Mouse (Mus musculus): ENCODE results near the gene Pidd1. TPM values are rescaled to one million over a fixed set of nuclear protein-coding genes. Genes with fewer than 3 reads are reported as not detected.

Pidd1 gene
- polyA plus RNA-seq, 1 experiment from 2014 or later, result 11.5 TPM

DNA sequence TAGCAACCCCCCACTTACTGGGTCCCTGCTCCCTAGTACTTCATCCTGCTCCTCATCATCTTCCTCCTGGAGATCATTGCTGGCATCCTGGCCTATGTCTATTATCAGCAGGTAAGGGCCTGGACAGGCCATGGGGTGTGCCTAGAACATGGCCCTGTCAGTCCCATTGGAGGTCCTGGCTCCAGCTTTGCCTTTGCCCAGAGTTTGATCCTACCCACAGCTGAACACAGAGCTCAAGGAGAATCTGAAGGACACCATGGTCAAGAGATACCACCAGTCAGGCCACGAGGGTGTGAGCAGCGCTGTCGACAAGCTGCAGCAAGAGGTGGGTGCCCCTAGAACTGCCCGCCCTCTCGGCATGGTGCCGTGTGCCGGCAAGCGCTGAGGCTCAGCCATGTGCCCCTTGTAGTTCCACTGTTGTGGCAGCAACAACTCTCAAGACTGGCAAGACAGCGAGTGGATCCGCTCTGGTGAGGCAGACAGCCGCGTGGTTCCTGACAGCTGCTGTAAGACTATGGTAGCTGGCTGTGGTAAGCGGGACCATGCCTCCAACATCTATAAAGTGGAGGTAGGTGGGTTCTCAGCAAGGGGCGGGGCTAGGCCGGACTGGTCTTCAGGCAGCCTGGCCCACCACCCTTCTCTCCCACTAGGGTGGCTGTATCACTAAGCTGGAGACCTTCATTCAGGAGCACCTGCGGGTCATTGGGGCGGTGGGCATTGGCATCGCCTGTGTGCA is 26.2 kb upstream of the Pidd1 start:
- Histone ChIP-seq H3K27me3 (replicated peaks; ENCODE audit: control insufficient read depth, insufficient read depth, low read length) (peaks cover 9% of the 10 kb centered on the region), H3K27ac (ENCODE audit: low read depth) (no peak overlapping the region), H3K4me3 (ENCODE audit: low read depth, low read length) (no peak overlapping the region), H3K36me3 (ENCODE audit: control insufficient read depth, insufficient read depth, low read length) (peaks cover 32% of the 10 kb centered on the region), H3K9ac (ENCODE audit: low read length) (no peak overlapping the region), H3K4me2 (ENCODE audit: low read length) (no peak overlapping the region), H3K9me3 (ENCODE audit: control insufficient read depth, low read length) (no peaks in the 10 kb centered on the region), H3K4me1 (replicated peaks; ENCODE audit: control insufficient read depth, insufficient read depth, low read length) (peaks cover 35% of the 10 kb centered on the region)
- ATAC-seq (replicated peaks; ENCODE audit: low FRiP score, low TSS enrichment, low read depth) (no peak), DNase-seq (ENCODE audit: low spot score) (no peak)
- 88% methylated on average over 18 of the region's 18 CpGs for WGBS

DNA sequence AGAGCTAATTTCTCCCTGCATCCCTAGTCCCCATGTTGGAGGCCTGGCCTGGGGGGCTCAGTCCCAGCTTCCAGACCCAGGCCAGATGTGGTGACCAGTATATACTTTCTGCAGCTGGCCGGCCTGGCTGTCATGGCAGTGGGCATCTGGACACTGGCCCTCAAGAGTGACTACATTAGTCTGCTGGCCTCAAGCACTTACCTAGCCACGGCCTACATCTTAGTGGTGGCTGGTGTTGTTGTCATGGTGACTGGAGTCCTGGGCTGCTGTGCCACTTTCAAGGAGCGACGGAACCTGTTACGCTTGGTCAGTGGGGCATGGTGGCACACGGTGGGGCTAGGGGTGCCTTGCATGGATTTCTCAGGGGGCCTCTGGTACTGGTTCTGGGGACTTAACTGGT is 25.5 kb upstream of the Pidd1 start:
- peaks cover 14% of the 10 kb centered on the region for H3K27me3 ChIP-seq (replicated peaks; ENCODE audit: control insufficient read depth, insufficient read depth, low read length)
- peak overlapping the region; percentile 80 for H3K27ac ChIP-seq (ENCODE audit: low read depth)
- 87% methylated on average over 6 of the region's 6 CpGs for WGBS
- DNase-seq (ENCODE audit: low spot score) (no peak), ATAC-seq (replicated peaks; ENCODE audit: low FRiP score, low TSS enrichment, low read depth) (no peak)
- H3K4me3 ChIP-seq (ENCODE audit: low read depth, low read length), result no peak overlapping the region
- H3K36me3 ChIP-seq (ENCODE audit: control insufficient read depth, insufficient read depth, low read length), result peaks cover 32% of the 10 kb centered on the region
- H3K4me2 ChIP-seq (ENCODE audit: low read length), result peak overlapping the region; percentile 91
- peak overlapping the region; percentile 29 for H3K9ac ChIP-seq (ENCODE audit: low read length)
- H3K9me3 ChIP-seq (ENCODE audit: control insufficient read depth, low read length), result no peaks in the 10 kb centered on the region
- H3K4me1 ChIP-seq (replicated peaks; ENCODE audit: control insufficient read depth, insufficient read depth, low read length), result peaks cover 41% of the 10 kb centered on the region

DNA sequence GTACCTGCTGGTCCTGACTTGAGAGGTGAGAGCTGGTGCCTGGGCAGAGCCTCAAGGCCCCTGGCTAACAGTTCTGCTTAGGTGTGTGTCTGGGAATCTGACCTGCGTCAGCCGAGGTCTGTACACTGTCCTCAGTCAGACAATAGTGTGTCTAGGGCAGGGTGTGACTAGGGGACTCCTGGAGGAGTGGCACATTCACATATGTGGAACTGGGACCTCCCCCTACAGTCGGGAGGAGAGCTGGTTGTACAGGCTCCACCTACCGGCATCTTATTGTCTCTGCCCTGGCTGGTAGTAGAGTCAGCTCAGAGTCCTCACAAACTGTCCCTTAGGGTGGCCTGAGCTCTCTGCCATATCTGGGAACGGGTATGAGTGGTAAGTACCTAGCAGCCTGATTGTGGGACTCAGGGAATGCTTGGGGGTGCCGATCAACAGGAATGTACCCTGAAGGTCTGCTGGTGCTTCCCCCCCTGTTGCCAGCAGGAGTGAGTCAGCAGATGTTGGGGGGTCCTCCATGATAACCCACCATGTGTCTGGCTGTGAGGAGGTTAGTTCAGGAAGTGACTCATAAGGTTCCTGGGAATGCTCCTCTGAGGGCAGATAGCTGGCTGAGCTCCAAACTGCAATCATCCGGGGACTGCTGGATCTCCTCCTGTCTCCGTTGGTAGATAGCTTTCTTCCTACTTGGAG is 24.8 kb upstream of the Pidd1 start:
- peaks cover 32% of the 10 kb centered on the region for H3K36me3 ChIP-seq (ENCODE audit: control insufficient read depth, insufficient read depth, low read length)
- peak overlapping the region; percentile 80 for H3K27ac ChIP-seq (ENCODE audit: low read depth)
- peak overlapping the region; percentile 75 for H3K4me3 ChIP-seq (ENCODE audit: low read depth, low read length)
- 10% methylated on average over 8 of the region's 8 CpGs for WGBS
- DNase-seq (ENCODE audit: low spot score) (peak; percentile 74), ATAC-seq (replicated peaks; ENCODE audit: low FRiP score, low TSS enrichment, low read depth) (peak; percentile 68)
- H3K4me2 ChIP-seq (ENCODE audit: low read length), result peak overlapping the region; percentile 91
- H3K27me3 ChIP-seq (replicated peaks; ENCODE audit: control insufficient read depth, insufficient read depth, low read length), result peaks cover 21% of the 10 kb centered on the region
- no peaks in the 10 kb centered on the region for H3K9me3 ChIP-seq (ENCODE audit: control insufficient read depth, low read length)
- H3K4me1 ChIP-seq (replicated peaks; ENCODE audit: control insufficient read depth, insufficient read depth, low read length), result peaks cover 34% of the 10 kb centered on the region
- H3K9ac ChIP-seq (ENCODE audit: low read length), result peak overlapping the region; percentile 80

DNA sequence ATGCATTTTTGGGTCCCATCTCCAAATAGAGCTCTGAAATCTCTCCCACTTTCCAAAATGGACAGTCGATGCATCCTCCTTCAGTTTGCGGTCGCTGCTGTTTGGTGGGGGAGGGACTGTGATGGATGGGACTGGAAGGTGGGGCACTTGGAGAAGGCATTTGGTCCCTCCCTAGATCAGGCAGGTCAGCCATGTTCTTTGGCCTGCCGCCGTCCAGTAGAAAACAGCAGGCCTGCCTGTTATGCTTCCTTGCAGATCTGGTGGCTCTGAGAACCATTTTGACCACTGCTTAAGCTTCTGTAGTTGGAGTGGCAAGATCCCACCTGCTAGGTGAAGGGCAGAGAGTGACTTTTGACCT is 24.3 kb upstream of the Pidd1 start:
- ATAC-seq (replicated peaks; ENCODE audit: low FRiP score, low TSS enrichment, low read depth), result 0 out of 2 replicates have a peak, but pooled peaks have one; percentile 6
- Histone ChIP-seq H3K4me2 (ENCODE audit: low read length) (peak overlapping the region; percentile 91), H3K4me1 (replicated peaks; ENCODE audit: control insufficient read depth, insufficient read depth, low read length) (peaks cover 34% of the 10 kb centered on the region), H3K9ac (ENCODE audit: low read length) (peak overlapping the region; percentile 80), H3K27me3 (replicated peaks; ENCODE audit: control insufficient read depth, insufficient read depth, low read length) (peaks cover 26% of the 10 kb centered on the region), H3K27ac (ENCODE audit: low read depth) (peak overlapping the region; percentile 80), H3K36me3 (ENCODE audit: control insufficient read depth, insufficient read depth, low read length) (peaks cover 32% of the 10 kb centered on the region), H3K4me3 (ENCODE audit: low read depth, low read length) (peak overlapping the region; percentile 75), H3K9me3 (ENCODE audit: control insufficient read depth, low read length) (no peaks in the 10 kb centered on the region)
- no peak for DNase-seq (ENCODE audit: low spot score)
- 4% methylated on average over 5 of the region's 5 CpGs for whole genome bisulfite sequencing

DNA sequence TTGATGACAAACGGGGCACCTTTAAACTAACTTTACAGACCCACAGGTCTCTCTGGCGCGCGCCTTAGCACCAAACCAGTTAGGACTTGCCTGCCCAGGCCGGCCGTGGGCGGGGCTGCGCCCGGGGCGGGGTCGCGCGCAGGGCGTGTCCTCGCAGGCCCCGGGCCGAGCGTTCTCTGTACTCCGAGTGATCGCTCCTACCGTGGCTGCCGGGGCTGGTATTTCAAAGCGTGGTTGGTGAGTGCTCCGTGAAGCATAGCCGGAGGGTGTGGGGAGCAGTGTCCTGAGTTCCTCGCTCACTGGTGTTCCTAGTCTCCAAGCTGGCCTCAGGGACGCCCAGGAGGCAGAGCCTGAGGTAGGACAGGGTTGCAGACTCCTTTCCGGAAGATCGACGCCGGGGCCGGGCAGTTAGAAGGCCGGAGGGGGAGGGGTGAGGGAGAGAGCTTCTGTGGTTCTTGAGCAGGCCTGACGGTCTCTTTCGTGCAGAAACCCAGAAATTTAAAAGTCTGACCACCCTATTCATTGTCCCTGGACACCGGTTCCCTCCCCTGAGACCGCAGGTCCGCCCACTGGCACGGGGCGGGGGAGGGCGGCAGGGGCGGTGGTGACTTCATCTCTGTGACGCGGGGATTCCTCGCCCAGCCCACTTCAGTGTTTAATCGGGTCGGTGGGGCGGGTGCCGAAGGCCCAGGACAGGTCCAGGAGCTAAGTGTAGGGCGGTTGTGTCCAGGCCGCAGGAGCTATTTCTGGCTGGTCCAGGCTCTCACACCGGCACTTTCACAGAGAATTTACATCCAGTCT is 23.6 kb upstream of the Pidd1 start, which contains the start of gene Cd151:
Gene Cd151, plus strand, starts transcription at position 163 of the 801 bp plus-strand sequence.
- peaks cover 27% of the 10 kb centered on the region for H3K36me3 ChIP-seq (ENCODE audit: control insufficient read depth, insufficient read depth, low read length)
- WGBS, result under 1% methylated on average over 52 of the region's 52 CpGs
- H3K9me3 ChIP-seq (ENCODE audit: control insufficient read depth, low read length), result no peaks in the 10 kb centered on the region
- peak within 1 kb of the TSS; percentile 91 for H3K4me2 ChIP-seq (ENCODE audit: low read length)
- H3K9ac ChIP-seq (ENCODE audit: low read length), result peak within 1 kb of the TSS; percentile 80
- peak within 1 kb of the TSS; percentile 80 for H3K27ac ChIP-seq (ENCODE audit: low read depth)
- H3K4me1 ChIP-seq (replicated peaks; ENCODE audit: control insufficient read depth, insufficient read depth, low read length), result peaks cover 34% of the 10 kb centered on the region
- peak within 1 kb of the TSS; percentile 75 for H3K4me3 ChIP-seq (ENCODE audit: low read depth, low read length)
- H3K27me3 ChIP-seq (replicated peaks; ENCODE audit: control insufficient read depth, insufficient read depth, low read length), result peaks cover 34% of the 10 kb centered on the region
- peak; percentile 93 for DNase-seq (ENCODE audit: low spot score)
- peak; percentile 75 for ATAC-seq (replicated peaks; ENCODE audit: low FRiP score, low TSS enrichment, low read depth)

DNA sequence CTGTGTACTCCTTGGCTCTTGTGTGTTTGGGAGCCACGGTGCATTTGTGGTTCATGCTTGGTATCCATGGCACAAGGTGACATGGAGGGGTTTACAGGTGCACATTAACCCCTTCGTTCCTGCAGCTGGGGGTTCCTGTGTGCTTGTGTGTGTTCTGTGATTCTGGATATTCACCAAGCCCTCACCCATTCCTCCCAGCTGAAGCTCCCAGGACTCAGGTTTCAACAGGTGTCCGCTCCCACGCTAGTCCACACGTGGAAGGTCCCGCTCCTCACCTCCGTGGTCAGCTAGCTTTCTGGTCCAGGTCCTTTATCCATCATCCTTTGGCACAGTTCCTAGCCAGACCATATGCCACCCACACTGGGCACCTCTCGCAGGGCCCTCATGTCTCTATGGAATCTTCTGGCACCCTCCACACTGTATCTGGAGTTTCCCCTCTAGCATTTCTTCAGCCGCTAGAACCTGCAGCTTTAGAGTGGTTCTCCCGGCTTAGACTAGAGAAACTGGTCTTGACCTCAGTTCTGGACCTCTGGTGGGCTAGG is 22.9 kb upstream of the Pidd1 start:
- 0 out of 2 replicates have a peak, but pooled peaks have one; percentile 0 for ATAC-seq (replicated peaks; ENCODE audit: low FRiP score, low TSS enrichment, low read depth)
- Histone ChIP-seq H3K4me1 (replicated peaks; ENCODE audit: control insufficient read depth, insufficient read depth, low read length) (peaks cover 37% of the 10 kb centered on the region), H3K4me2 (ENCODE audit: low read length) (peak overlapping the region; percentile 91), H3K36me3 (ENCODE audit: control insufficient read depth, insufficient read depth, low read length) (peaks cover 20% of the 10 kb centered on the region), H3K27ac (ENCODE audit: low read depth) (peak overlapping the region; percentile 80; the same call in 1 of the 2 replicates), H3K9me3 (ENCODE audit: control insufficient read depth, low read length) (no peaks in the 10 kb centered on the region), H3K9ac (ENCODE audit: low read length) (peak overlapping the region; percentile 80), H3K4me3 (ENCODE audit: low read depth, low read length) (peak overlapping the region; percentile 75), H3K27me3 (replicated peaks; ENCODE audit: control insufficient read depth, insufficient read depth, low read length) (peaks cover 41% of the 10 kb centered on the region)
- DNase-seq (ENCODE audit: low spot score), result no peak
- WGBS, result 62% methylated on average over 10 of the region's 10 CpGs

DNA sequence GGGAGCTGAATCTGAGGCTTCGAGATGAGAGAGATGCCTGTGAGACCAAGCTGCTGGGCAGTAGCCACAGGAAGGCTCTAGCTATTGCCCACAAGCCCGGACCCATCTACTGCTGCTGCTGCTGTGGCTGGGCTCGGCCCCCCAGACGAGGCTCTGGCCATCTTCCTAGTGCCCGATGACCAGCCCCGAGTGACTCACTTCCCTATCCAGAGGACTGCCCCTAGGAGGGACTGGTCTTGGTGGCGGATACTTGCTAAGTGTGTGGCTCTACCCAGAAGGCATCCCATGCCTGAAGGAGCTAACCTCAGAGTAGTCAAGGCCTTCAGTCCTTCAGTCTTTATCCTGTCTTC is 22.2 kb upstream of the Pidd1 start:
- H3K9ac ChIP-seq (ENCODE audit: low read length), result no peak overlapping the region
- no peak for ATAC-seq (replicated peaks; ENCODE audit: low FRiP score, low TSS enrichment, low read depth)
- DNase-seq (ENCODE audit: low spot score), result no peak
- no peak overlapping the region for H3K27ac ChIP-seq (ENCODE audit: low read depth)
- H3K4me1 ChIP-seq (replicated peaks; ENCODE audit: control insufficient read depth, insufficient read depth, low read length), result peaks cover 37% of the 10 kb centered on the region
- H3K9me3 ChIP-seq (ENCODE audit: control insufficient read depth, low read length), result no peaks in the 10 kb centered on the region
- no peak overlapping the region for H3K4me2 ChIP-seq (ENCODE audit: low read length)
- 82% methylated on average over 7 of the region's 7 CpGs for WGBS
- peaks cover 48% of the 10 kb centered on the region for H3K27me3 ChIP-seq (replicated peaks; ENCODE audit: control insufficient read depth, insufficient read depth, low read length)
- H3K36me3 ChIP-seq (ENCODE audit: control insufficient read depth, insufficient read depth, low read length), result peaks cover 15% of the 10 kb centered on the region
- H3K4me3 ChIP-seq (ENCODE audit: low read depth, low read length), result no peak overlapping the region

DNA sequence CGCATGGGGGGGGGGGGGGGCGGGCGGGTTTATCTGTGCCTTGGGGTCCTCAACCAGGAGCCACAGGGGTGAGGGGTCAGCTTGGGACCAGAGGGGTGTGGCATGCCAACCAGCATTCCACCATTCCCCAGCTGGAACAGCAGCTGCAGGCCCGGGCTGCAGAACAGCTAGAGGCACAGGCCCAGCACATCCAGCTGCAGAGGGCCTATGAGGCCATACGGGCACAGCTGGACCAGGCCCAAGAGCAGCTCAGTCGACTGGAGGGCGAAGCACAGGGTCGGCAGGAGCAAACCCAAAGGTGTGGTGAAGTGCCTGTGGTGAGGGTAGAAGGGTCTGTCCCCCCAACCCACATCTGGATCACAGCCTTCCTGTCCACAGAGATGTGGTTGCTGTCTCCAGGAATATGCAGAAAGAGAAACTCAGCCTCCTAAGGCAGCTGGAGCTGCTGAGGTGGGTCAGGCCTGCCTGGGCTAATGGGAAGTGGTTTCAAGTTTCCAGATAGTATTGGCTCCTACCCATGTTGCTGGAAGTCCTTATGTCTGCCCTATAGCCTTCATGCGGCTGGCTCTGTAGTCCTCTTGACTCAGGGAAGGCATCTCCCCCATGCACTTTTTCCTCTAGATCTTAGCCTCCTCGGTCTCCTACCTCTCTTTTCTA is 21.7 kb upstream of the Pidd1 start:
- no peak overlapping the region for H3K4me2 ChIP-seq (ENCODE audit: low read length)

More for the DNA sequence above, 21.7 kb upstream of the Pidd1 start:
- Histone ChIP-seq H3K4me1 (replicated peaks; ENCODE audit: control insufficient read depth, insufficient read depth, low read length) (peaks cover 37% of the 10 kb centered on the region), H3K36me3 (ENCODE audit: control insufficient read depth, insufficient read depth, low read length) (peaks cover 10% of the 10 kb centered on the region), H3K9me3 (ENCODE audit: control insufficient read depth, low read length) (no peaks in the 10 kb centered on the region), H3K9ac (ENCODE audit: low read length) (no peak overlapping the region), H3K4me3 (ENCODE audit: low read depth, low read length) (no peak overlapping the region), H3K27ac (ENCODE audit: low read depth) (no peak overlapping the region), H3K27me3 (replicated peaks; ENCODE audit: control insufficient read depth, insufficient read depth, low read length) (peaks cover 53% of the 10 kb centered on the region)
- 40% methylated on average over 10 of the region's 10 CpGs for WGBS
- DNase-seq (ENCODE audit: low spot score), result no peak
- no peak for ATAC-seq (replicated peaks; ENCODE audit: low FRiP score, low TSS enrichment, low read depth)
